Mouse (Mus musculus) midbrain, embryonic 11.5 days (tissue): ENCODE results near the gene Trpm3. TPM values are rescaled to one million over a fixed set of nuclear protein-coding genes. Genes with fewer than 3 reads are reported as not detected.
A peak's percentile ranks its signal among the peaks of the same experiment; 100 is the strongest.

Source experiments
- ATAC-seq: fragments of 200-750 bp; cut with Nextera tagmentation; 2 replicates; pipeline ENCODE4 v1.8.0; 2017; ENCODE audit warnings: moderate TSS enrichment, moderate library complexity; ENCODE audit not compliant: low FRiP score
- DNase-seq: peaks from one replicate; pipeline ENCODE4 v3.0.0; 2015; ENCODE audit warnings: low spot score; ENCODE audit errors: missing footprints
- H3K27ac ChIP-seq: fragments of 300-500 bp; sonication (generic); 2 replicates; pipeline ENCODE4 v1.5.1; 2014; ENCODE audit warnings: low read depth, low read length
- H3K27me3 ChIP-seq: fragments of 300-500 bp; sonication (generic); 2 replicates; pipeline ENCODE4 v1.6.1; 2014; ENCODE audit warnings: mild to moderate bottlenecking, low read length, moderate library complexity, mixed read lengths; ENCODE audit not compliant: control insufficient read depth, insufficient read depth
- H3K36me3 ChIP-seq: fragments of 300-500 bp; sonication (generic); 2 replicates; pipeline ENCODE4 v1.6.1; 2014; ENCODE audit warnings: mild to moderate bottlenecking, low read length, moderate library complexity, mixed read lengths; ENCODE audit not compliant: control insufficient read depth, insufficient read depth
- H3K4me1 ChIP-seq: fragments of 300-500 bp; sonication (generic); 2 replicates; pipeline ENCODE4 v1.6.1; 2014; ENCODE audit warnings: low read length; ENCODE audit not compliant: control insufficient read depth, insufficient read depth
- H3K4me2 ChIP-seq: fragments of 300-500 bp; sonication (generic); 2 replicates; pipeline ENCODE4 v1.6.1; 2014; ENCODE audit warnings: mild to moderate bottlenecking, moderate library complexity
- H3K4me3 ChIP-seq: fragments of 300-500 bp; sonication (generic); 2 replicates; pipeline ENCODE4 v1.5.1; 2014; ENCODE audit warnings: low read depth, low read length
- H3K9ac ChIP-seq: fragments of 300-500 bp; sonication (generic); 2 replicates; pipeline ENCODE4 v1.6.1; 2014; ENCODE audit warnings: low read length
- H3K9me3 ChIP-seq: fragments of 300-500 bp; sonication (generic); 2 replicates; pipeline ENCODE4 v1.6.1; 2016; ENCODE audit warnings: low read length; ENCODE audit not compliant: control insufficient read depth
- WGBS: fragments of 180-500 bp; shearing (Covaris S2); extraction: QIAGEN DNeasy Blood & Tissue Kit; methylation state at CpG from one replicate; pipeline ENCODE4 v1.1.7; 2014; 5-methylcytosine and 5-hydroxymethylcytosine counted together
- polyA plus RNA-seq: library from polyadenylated mRNA; unstranded; fragments of >200 nt; fragmentation: Nextera tagmentation; extraction: Ambion mirVana; gene quantifications from 2 replicates; pipeline ENCODE4 v1.2.1, GENCODE M21; 2014

The Trpm3 gene
- polyA plus RNA-seq, 1 experiment from 2014 or later: 4.3 TPM

DNA sequence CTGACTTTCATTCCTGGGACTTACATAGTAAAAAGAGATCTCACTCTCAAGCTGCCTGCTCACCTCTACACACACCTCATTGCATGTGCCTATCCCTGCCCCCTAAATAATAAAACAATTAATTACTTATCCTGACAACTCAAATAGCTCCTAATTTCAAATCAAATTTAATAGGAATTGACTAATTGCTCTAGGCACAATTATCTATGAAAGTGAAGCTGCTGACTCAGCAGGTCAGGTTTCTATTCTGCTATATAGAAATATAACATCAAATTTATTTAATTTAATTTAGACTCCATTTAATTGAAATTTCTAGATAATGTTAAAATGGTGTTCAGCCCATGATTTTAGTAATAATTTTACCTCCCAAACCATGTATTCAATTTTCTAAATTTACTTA, 566.6 kb downstream of the Trpm3 start:
- H3K9ac ChIP-seq: no peak overlapping the region
- no peaks in the 10 kb centered on the region for H3K9me3 ChIP-seq
- no peak for ATAC-seq
- no peak for DNase-seq
- no peak overlapping the region for H3K4me3 ChIP-seq
- H3K4me2 ChIP-seq: no peak overlapping the region
- peaks cover 5% of the 10 kb centered on the region; the same call in 1 of the 2 replicates for H3K4me1 ChIP-seq
- H3K27me3 ChIP-seq: no peaks in the 10 kb centered on the region; the same call in 1 of the 2 replicates
- no peak overlapping the region for H3K27ac ChIP-seq
- H3K36me3 ChIP-seq: no peaks in the 10 kb centered on the region

DNA sequence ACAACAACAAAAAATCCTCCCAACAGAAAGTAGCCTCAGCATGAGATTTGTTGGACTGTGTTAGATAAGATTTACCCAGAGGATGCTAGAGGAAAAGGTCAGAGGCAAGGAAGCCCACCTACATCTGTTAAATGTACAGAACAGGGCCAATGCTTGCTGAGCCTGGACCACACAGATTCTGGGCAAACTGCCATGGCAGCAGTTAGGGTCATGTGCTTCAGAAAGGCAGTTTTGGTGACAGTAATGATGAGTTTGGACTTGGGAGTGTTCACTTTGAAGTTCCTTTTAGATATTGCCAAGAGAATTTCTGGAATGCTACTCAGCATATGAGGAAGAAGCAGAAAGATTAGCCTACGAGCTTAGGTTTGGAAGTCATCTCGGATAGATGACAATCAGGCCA, 580.2 kb downstream of the Trpm3 start:
- Histone ChIP-seq H3K27ac (no peak overlapping the region), H3K36me3 (no peaks in the 10 kb centered on the region), H3K9me3 (no peaks in the 10 kb centered on the region), H3K4me1 (no peaks in the 10 kb centered on the region), H3K4me2 (no peak overlapping the region), H3K4me3 (no peak overlapping the region), H3K27me3 (no peaks in the 10 kb centered on the region), H3K9ac (no peak overlapping the region)
- DNase-seq (no peak), ATAC-seq (no peak)
- 82% methylated on average over 2 of the region's 2 CpGs for WGBS

DNA sequence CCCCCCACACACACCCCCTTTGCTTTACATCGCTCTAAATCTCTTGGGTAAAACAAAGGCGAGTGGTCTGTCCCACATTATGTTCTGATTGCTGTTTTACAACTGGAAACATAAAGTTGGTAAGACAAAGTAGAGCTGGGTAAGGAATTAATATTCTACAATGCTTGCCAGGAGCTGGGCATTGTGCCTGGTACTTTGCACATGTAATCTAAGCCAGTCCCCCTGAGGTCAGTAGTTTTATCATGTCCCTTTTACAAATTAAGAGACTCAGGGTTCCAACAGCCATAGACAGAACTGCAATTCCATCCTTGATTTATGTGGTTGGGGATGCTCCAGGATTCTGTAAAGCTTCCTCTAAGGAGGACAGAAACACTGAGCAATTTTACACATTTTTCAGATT, 591.0 kb downstream of the Trpm3 start:
- Histone ChIP-seq H3K36me3 (no peaks in the 10 kb centered on the region), H3K27me3 (no peaks in the 10 kb centered on the region), H3K4me1 (peaks cover 3% of the 10 kb centered on the region), H3K27ac (no peak overlapping the region), H3K4me3 (no peak overlapping the region), H3K4me2 (no peak overlapping the region), H3K9me3 (no peaks in the 10 kb centered on the region), H3K9ac (no peak overlapping the region)
- DNase-seq: no peak
- 91% methylated on average over 2 of the region's 2 CpGs for WGBS
- no peak for ATAC-seq

DNA sequence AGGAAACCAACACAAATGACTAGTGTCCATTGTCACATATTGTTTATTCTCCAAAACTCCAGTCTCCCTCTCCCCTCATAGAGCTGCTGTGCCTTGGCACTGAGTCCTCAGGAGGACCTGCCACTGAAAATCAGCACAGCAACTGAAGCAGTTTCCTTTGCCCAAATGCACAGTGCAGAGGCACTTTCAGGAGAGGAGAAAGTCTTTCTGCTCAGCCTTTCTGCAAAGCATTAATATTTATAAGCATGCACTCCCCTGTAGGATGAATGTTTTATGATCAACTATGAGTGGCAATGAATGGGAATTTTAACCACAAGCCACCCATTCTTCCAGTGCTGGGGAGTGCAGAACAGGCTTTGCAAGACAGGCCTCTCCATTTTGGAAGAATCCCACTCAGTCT, 592.1 kb downstream of the Trpm3 start:
- DNase-seq: no peak
- ATAC-seq: no peak
- Histone ChIP-seq H3K4me1 (peaks cover 3% of the 10 kb centered on the region), H3K4me3 (no peak overlapping the region), H3K9ac (no peak overlapping the region), H3K9me3 (no peaks in the 10 kb centered on the region), H3K27ac (no peak overlapping the region), H3K4me2 (no peak overlapping the region), H3K27me3 (no peaks in the 10 kb centered on the region), H3K36me3 (no peaks in the 10 kb centered on the region)

DNA sequence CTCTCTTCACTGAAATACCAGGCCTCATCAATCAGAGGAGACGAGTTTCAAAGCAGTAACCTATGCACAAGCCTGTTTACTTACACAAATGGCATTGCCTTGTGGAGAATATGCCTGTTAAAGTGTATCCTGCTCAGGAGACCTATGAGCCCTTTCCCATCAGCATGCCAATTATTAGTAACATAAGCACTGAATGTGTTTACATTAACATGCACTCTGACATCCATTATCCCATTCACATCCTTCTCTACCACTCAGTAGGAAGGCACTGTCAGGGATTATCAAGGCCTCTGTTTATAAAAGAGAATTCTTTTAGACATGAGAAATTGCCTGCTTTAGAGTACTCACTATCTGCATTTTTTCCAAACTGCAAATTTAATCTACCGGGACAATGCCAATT, 598.0 kb downstream of the Trpm3 start:
- no peak overlapping the region for H3K4me2 ChIP-seq
- ATAC-seq: no peak
- H3K27ac ChIP-seq: no peak overlapping the region
- no peak for DNase-seq
- H3K36me3 ChIP-seq: no peaks in the 10 kb centered on the region
- H3K4me1 ChIP-seq: peaks cover 3% of the 10 kb centered on the region
- H3K9ac ChIP-seq: no peak overlapping the region
- H3K4me3 ChIP-seq: no peak overlapping the region
- no peaks in the 10 kb centered on the region for H3K27me3 ChIP-seq
- 76% methylated on average over 2 of the region's 2 CpGs for WGBS
- no peaks in the 10 kb centered on the region for H3K9me3 ChIP-seq

DNA sequence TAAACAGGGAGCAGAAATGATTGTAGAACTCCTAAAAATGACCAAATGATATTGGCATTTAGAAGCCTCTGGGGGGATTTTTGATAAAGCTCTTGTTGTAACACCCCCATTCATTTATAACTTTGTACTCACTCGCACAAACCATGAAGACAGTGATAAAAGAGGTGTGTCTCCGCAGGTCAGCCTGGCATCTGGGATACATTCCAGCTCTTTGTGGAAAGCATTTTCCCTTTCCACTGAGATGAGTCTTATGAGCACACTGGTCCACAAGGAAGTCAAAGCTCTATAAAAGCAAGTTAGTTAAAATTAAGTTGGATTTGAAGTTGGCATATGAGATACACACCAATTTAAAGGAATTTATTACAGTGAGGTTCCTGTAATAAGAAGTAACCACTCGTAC, 600.4 kb downstream of the Trpm3 start:
- ATAC-seq (no peak), DNase-seq (no peak)
- WGBS: 91% methylated on average over 3 of the region's 3 CpGs
- no peaks in the 10 kb centered on the region for H3K9me3 ChIP-seq
- no peaks in the 10 kb centered on the region for H3K36me3 ChIP-seq
- no peaks in the 10 kb centered on the region for H3K27me3 ChIP-seq
- H3K4me1 ChIP-seq: no peaks in the 10 kb centered on the region
- no peak overlapping the region for H3K4me3 ChIP-seq
- H3K9ac ChIP-seq: no peak overlapping the region
- no peak overlapping the region for H3K4me2 ChIP-seq
- H3K27ac ChIP-seq: no peak overlapping the region

DNA sequence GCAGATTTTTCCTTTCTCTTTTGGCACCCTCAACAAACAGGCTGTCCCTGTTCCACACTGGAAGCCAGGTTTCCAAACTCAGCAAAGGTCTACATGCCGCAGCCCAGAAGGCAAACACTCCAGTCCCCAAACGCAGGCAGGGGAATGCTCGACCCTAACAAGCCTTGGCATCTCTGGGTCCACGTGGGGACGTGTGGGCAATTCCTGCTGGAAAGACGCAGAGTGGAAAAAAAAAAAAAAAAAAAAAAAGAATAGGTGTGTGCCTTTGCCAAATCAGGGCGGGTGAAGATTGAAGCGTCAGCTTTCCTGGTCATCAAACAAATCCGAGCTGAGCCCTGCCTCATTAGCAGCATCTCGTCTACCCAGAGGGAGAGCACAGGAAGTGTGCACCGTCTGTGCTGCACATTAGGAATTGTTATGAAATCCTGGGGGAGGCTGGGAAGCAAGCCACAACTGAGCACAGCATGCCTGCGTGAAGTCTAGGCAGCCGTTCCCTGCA, 614.5 kb downstream of the Trpm3 start:
- H3K27me3 ChIP-seq: no peaks in the 10 kb centered on the region
- H3K4me2 ChIP-seq: no peak overlapping the region
- H3K4me1 ChIP-seq: no peaks in the 10 kb centered on the region
- H3K36me3 ChIP-seq: no peaks in the 10 kb centered on the region
- WGBS: 65% methylated on average over 13 of the region's 13 CpGs
- ATAC-seq (no peak), DNase-seq (peak; percentile 39)
- no peak overlapping the region for H3K4me3 ChIP-seq
- H3K27ac ChIP-seq: no peak overlapping the region
- no peaks in the 10 kb centered on the region for H3K9me3 ChIP-seq
- no peak overlapping the region for H3K9ac ChIP-seq

DNA sequence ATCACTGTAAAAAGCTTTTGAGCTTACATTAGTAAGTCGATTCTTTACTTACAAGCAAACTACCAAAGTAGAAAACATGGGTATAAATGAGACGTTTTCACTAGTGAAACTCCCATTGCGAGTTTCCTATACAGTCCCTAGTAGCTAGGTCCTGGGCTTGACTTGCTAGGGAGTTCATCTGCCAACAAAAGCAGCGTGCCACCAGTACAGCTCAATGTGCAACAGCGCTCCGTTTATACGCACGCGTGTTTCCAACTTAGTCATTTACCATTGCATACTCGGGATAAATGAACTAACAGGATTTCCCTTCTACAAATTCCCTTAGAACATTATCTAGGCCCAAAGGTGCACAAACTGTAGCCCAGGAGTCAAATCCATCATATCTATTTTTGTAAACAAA, 615.2 kb downstream of the Trpm3 start:
- WGBS: 89% methylated on average over 10 of the region's 10 CpGs
- Histone ChIP-seq H3K4me1 (no peaks in the 10 kb centered on the region), H3K9me3 (no peaks in the 10 kb centered on the region), H3K36me3 (no peaks in the 10 kb centered on the region), H3K9ac (no peak overlapping the region), H3K27ac (no peak overlapping the region), H3K27me3 (no peaks in the 10 kb centered on the region), H3K4me3 (no peak overlapping the region), H3K4me2 (no peak overlapping the region)
- DNase-seq: no peak
- no peak for ATAC-seq

DNA sequence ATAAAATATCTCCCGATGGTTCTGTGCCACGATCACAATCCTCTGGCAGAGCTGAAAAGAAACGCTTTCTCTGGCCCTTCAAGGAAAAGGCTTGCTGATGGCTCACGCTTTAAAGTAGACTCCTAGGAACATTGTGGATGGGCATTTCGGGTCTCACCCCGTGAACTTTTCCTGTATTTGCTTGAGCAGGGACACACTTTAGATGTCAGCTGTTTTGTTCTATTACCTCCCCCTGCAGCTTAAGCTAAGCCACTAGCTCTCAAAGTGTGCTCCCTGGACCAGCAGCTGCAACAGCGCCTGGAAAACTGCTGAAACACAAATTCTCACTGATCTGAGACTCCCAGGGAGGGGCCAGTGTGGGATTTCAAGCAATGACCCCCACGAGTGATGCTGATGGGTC, 615.7 kb downstream of the Trpm3 start:
- DNase-seq: no peak
- no peak for ATAC-seq
- no peak overlapping the region for H3K4me3 ChIP-seq
- whole genome bisulfite sequencing: 65% methylated on average over 8 of the region's 8 CpGs
- no peaks in the 10 kb centered on the region for H3K36me3 ChIP-seq
- no peak overlapping the region for H3K9ac ChIP-seq
- no peaks in the 10 kb centered on the region for H3K9me3 ChIP-seq
- no peaks in the 10 kb centered on the region for H3K27me3 ChIP-seq
- H3K4me1 ChIP-seq: no peaks in the 10 kb centered on the region
- H3K27ac ChIP-seq: no peak overlapping the region
- H3K4me2 ChIP-seq: no peak overlapping the region

DNA sequence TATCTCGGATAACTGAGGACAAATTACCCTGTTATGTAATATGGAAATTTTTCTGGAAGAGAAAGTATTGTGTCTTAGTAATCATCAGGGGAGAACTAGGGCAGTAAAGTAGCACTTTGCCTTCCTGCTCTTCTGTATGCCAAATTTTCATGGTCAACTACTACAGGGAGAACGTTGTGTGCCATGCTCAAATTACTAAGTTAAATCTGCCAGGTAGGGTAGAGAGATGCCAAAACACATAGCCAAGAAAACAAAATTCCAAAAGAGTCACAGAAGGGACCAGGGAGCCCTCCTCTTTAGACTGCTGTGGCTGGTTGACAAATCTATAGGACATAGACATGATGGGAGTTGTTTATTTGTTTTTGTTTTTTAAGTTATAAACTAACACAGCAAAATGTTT, 619.6 kb downstream of the Trpm3 start:
- ATAC-seq (no peak), DNase-seq (no peak)
- Histone ChIP-seq H3K4me3 (no peak overlapping the region), H3K27ac (no peak overlapping the region), H3K9me3 (no peaks in the 10 kb centered on the region), H3K9ac (no peak overlapping the region), H3K4me2 (no peak overlapping the region), H3K4me1 (no peaks in the 10 kb centered on the region), H3K27me3 (no peaks in the 10 kb centered on the region), H3K36me3 (no peaks in the 10 kb centered on the region)
- 75% methylated on average over 2 of the region's 2 CpGs for WGBS
